Mouse (Mus musculus) neural tube, embryonic 11.5 days (tissue): ENCODE measurements around the gene Epor. TPM values are rescaled to one million over a fixed set of nuclear protein-coding genes. Genes with fewer than 3 reads are reported as not detected.

Experiments used
- ATAC-seq: fragments of 200-750 bp; cut with Nextera tagmentation; 2 replicates; pipeline ENCODE4 v1.8.0; 2017; ENCODE audit warnings: moderate number of reproducible peaks, mild to moderate bottlenecking, moderate TSS enrichment, moderate library complexity; ENCODE audit not compliant: insufficient read depth, low FRiP score, low TSS enrichment
- DNase-seq: peaks from one replicate; pipeline ENCODE4 v3.0.0-alpha.2; 2015; ENCODE audit warnings: low spot score
- H3K27ac ChIP-seq: fragments of 300-500 bp; sonication (generic); 2 replicates; pipeline ENCODE4 v1.5.1; 2014; ENCODE audit warnings: low read depth, mild to moderate bottlenecking, low read length
- H3K27me3 ChIP-seq: fragments of 300-500 bp; sonication (generic); 2 replicates; pipeline ENCODE4 v1.6.1; 2014; ENCODE audit warnings: mild to moderate bottlenecking, low read length, mixed read lengths; ENCODE audit not compliant: control insufficient read depth, insufficient read depth
- H3K36me3 ChIP-seq: fragments of 300-500 bp; sonication (generic); 2 replicates; pipeline ENCODE4 v1.6.1; 2014; ENCODE audit warnings: mild to moderate bottlenecking, low read length, moderate library complexity, mixed read lengths; ENCODE audit not compliant: control insufficient read depth, insufficient read depth
- H3K4me1 ChIP-seq: fragments of 300-500 bp; sonication (generic); 2 replicates; pipeline ENCODE4 v1.6.1; 2014; ENCODE audit warnings: low read length, mixed read lengths; ENCODE audit not compliant: control insufficient read depth, insufficient read depth
- H3K4me2 ChIP-seq: fragments of 300-500 bp; sonication (generic); 2 replicates; pipeline ENCODE4 v1.6.1; 2014; ENCODE audit warnings: low read depth, mild to moderate bottlenecking, moderate library complexity
- H3K4me3 ChIP-seq: fragments of 300-500 bp; sonication (generic); 2 replicates; pipeline ENCODE4 v1.5.1; 2014; ENCODE audit warnings: low read depth, low read length
- H3K9ac ChIP-seq: fragments of 300-500 bp; sonication (generic); 2 replicates; pipeline ENCODE4 v1.6.1; 2014; ENCODE audit warnings: mild to moderate bottlenecking, low read length
- H3K9me3 ChIP-seq: fragments of 300-500 bp; sonication (generic); 2 replicates; pipeline ENCODE4 v1.6.1; 2016; ENCODE audit warnings: low read length; ENCODE audit not compliant: control insufficient read depth
- WGBS: fragments of 180-500 bp; shearing (Covaris S2); extraction: QIAGEN DNeasy Blood & Tissue Kit; methylation state at CpG from one replicate; pipeline ENCODE4 v1.1.7; 2014; 5-methylcytosine and 5-hydroxymethylcytosine counted together
- polyA plus RNA-seq: library from polyadenylated mRNA; unstranded; fragments of >200 nt; fragmentation: Nextera tagmentation; extraction: Ambion mirVana; gene quantifications from 2 replicates; pipeline ENCODE4 v1.2.1, GENCODE M21; 2014

The Epor gene
- polyA plus RNA-seq, 1 experiment from 2014 or later, result 4.1 TPM

DNA sequence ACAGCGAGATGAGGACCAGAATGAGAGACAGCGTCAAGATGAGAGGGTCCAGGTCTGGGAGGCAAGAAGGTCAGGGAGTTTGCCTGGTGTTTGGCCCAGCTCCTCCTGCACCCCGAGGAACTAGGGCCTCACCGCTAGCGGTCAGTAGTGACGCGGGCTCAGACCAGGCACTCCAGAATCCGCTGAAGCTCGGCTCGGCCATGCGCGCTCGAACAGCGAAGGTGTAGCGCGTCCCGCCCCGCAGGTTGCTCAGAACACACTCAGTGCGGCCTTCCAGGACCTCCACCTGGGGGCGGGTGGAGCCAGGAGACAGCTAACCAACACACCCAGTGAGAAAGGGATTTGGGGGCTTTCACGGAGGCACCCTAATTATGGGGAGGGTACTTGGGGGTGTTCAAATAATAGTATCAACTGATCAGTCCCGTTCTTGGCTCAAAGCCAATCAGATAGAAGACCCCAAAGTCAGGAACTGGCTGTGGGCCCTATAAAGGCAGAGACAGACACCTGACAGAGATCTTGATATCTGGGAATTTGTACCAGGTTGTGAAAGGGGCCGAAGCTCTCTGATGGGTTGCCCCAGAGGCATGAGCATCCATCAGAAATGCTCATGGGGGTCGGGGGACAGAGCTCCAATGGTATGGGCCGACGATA is 2.6 kb downstream of the Epor start:
- ATAC-seq, result no peak
- peaks cover 9% of the 10 kb centered on the region; the same call in 1 of the 2 replicates for H3K4me1 ChIP-seq

DNA sequence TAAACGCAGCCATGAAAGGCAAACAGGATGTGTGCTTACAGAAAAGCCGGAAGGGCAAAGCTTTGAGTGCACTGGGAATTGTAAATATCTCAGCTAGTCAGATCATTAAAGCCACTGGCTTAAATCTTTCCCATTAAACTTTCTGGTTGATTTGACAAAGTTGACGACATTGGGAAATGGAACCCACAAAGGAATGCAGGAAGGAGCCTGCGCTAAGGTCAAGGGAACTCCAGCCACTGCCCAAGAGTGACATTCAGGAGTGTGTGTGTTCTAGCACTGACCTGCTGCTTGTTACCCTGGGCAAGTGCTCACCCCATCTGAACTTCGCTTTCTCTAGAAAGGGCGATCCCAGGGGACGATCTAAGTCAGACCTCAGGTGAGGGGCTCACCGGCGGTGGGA is 3.2 kb downstream of the Epor start:
- no peak overlapping the region for H3K4me2 ChIP-seq

More for the DNA sequence above, 2.6 kb downstream of the Epor start:
- no peak overlapping the region; the same call in 1 of the 2 replicates for H3K4me3 ChIP-seq
- no peak for DNase-seq
- no peak overlapping the region for H3K9ac ChIP-seq
- H3K4me2 ChIP-seq, result peak overlapping the region; percentile 71
- H3K9me3 ChIP-seq, result no peaks in the 10 kb centered on the region
- 7% methylated on average over 26 of the region's 26 CpGs for WGBS
- H3K27me3 ChIP-seq, result peaks cover 38% of the 10 kb centered on the region
- no peak overlapping the region for H3K27ac ChIP-seq
- no peaks in the 10 kb centered on the region for H3K36me3 ChIP-seq

DNA sequence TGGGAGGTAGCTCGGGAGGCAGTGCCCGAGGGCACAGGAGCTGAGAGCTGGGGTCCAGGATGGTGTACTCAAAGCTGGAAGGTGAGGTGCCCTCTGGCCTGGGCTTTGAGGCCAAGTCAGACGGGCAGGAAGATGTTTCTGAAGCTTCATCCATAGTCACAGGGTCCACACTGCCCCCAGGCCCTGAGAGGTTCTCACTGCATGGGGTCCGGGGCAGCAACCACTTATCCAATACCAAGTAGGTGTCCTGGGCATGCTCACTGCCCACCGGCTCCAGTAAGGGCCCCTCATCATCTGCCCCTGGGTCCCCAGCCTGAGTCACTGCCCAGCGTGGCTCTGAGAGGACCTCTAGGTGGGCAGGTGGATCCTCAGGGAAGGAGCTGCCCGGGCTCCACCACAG is 4.1 kb downstream of the Epor start:
- Histone ChIP-seq H3K4me3 (no peak overlapping the region), H3K4me1 (peaks cover 9% of the 10 kb centered on the region; the same call in 1 of the 2 replicates), H3K9ac (no peak overlapping the region), H3K4me2 (no peak overlapping the region), H3K27ac (no peak overlapping the region), H3K36me3 (no peaks in the 10 kb centered on the region), H3K9me3 (no peaks in the 10 kb centered on the region), H3K27me3 (peaks cover 38% of the 10 kb centered on the region)
- ATAC-seq (no peak), DNase-seq (no peak)
- WGBS, result 93% methylated on average over 7 of the region's 7 CpGs

More for the DNA sequence above, 3.2 kb downstream of the Epor start:
- Histone ChIP-seq H3K9ac (no peak overlapping the region), H3K36me3 (no peaks in the 10 kb centered on the region), H3K4me3 (no peak overlapping the region), H3K27ac (no peak overlapping the region), H3K4me1 (peaks cover 9% of the 10 kb centered on the region; the same call in 1 of the 2 replicates), H3K27me3 (peaks cover 38% of the 10 kb centered on the region), H3K9me3 (no peaks in the 10 kb centered on the region)
- DNase-seq (no peak), ATAC-seq (no peak)
- WGBS, result 52% methylated on average over 9 of the region's 9 CpGs

DNA sequence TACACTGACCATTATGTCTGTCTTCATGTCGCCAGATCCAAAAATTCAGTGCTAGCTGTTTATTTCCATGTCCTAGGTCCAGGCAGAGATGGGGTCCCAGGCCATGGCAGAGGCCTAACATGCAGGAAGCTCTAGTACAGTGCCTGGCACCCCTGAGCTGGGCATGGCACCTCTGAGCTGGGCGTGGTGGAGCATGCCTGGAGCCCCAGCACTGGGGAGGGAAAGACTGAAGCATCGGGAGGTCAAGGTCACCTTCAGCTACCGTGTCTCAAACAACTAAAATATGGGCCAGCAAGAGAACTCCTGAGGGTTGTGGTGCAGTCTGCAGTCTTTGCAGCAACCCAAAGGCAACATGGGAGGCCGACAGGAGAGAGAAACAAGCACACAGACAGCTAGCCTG is 4.9 kb downstream of the Epor start:
- DNase-seq (no peak), ATAC-seq (no peak)
- Histone ChIP-seq H3K27me3 (peaks cover 36% of the 10 kb centered on the region), H3K27ac (no peak overlapping the region), H3K4me1 (peaks cover 9% of the 10 kb centered on the region; the same call in 1 of the 2 replicates), H3K9me3 (no peaks in the 10 kb centered on the region), H3K4me3 (no peak overlapping the region), H3K36me3 (no peaks in the 10 kb centered on the region), H3K4me2 (no peak overlapping the region), H3K9ac (no peak overlapping the region)
- 82% methylated on average over 5 of the region's 5 CpGs for WGBS

DNA sequence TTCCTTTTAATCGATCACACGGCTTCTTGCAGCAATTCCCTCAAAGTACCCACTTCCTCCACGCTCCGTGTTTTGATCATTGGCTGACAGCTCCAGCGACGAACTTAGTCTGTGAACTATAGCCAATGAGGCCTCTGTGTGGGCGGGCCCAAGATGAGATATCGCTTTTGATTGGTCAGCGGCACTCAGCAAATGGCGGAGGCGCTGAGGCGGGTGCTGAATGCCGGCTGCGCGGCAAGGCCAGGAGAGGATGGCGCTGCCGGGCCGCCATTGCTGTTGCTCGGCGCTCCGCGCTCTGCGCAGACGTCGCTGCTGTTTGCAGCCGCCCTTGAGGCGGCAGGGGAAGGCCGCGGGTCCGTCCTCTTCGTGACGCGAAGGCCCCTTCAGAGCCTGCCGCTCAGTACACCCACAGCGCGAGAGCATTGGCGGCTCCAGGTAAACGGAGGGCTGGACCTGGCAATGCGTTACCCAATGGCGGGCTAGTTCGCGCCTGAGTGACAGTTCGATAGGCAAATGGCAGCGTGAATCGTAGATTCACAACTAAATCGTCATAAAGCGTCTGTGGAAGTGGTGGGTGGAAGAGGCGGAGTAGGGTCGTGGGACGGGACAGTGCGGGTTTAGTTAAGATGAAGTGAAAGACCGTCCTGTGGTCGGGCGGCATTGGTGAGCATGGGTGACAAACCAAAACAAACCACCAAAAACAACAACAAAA is 7.6 kb downstream of the Epor start, which contains the start of gene Swsap1:
TSS of gene Swsap1 (plus strand) at position 186 of the 712 bp plus-strand sequence.
- Histone ChIP-seq H3K36me3 (no peaks in the 10 kb centered on the region), H3K27ac (peak within 1 kb of the TSS; percentile 91), H3K4me2 (peak within 1 kb of the TSS; percentile 60), H3K9me3 (no peaks in the 10 kb centered on the region), H3K4me1 (peaks cover 5% of the 10 kb centered on the region; the same call in 1 of the 2 replicates), H3K4me3 (peak within 1 kb of the TSS; percentile 64), H3K27me3 (peaks cover 15% of the 10 kb centered on the region), H3K9ac (peak within 1 kb of the TSS; percentile 81)
- DNase-seq (peak; percentile 98), ATAC-seq (peak; percentile 97)
- WGBS, result under 1% methylated on average over 54 of the region's 54 CpGs

DNA sequence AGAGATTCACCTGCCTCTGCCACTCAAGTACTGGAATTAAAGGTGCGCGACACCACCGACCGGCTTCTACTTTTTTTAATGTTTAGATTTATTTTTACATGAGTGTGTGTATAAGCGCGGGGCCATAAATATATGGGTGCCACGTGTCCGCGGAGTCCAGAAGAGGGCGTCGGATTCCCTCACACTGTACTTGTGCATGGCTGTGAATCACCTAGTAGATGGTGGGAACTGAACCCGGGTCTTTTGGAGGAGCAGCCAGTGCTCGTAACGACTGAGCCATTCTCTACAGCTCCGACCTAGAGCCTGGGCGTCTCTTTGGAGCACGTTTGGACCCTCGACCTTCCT is 8.1 kb downstream of the Epor start:
- H3K4me2 ChIP-seq, result peak overlapping the region; percentile 54
- H3K27ac ChIP-seq, result 0 out of 2 replicates have a peak overlapping the region, but pooled peaks have one; percentile 49
- no peaks in the 10 kb centered on the region for H3K36me3 ChIP-seq
- H3K9ac ChIP-seq, result peak overlapping the region; percentile 53
- H3K4me1 ChIP-seq, result peaks cover 5% of the 10 kb centered on the region; the same call in 1 of the 2 replicates
- H3K4me3 ChIP-seq, result peak overlapping the region; percentile 64
- H3K27me3 ChIP-seq, result peaks cover 9% of the 10 kb centered on the region
- DNase-seq, result no peak
- ATAC-seq, result peak; percentile 61
- H3K9me3 ChIP-seq, result no peaks in the 10 kb centered on the region
- 2% methylated on average over 18 of the region's 18 CpGs for WGBS

DNA sequence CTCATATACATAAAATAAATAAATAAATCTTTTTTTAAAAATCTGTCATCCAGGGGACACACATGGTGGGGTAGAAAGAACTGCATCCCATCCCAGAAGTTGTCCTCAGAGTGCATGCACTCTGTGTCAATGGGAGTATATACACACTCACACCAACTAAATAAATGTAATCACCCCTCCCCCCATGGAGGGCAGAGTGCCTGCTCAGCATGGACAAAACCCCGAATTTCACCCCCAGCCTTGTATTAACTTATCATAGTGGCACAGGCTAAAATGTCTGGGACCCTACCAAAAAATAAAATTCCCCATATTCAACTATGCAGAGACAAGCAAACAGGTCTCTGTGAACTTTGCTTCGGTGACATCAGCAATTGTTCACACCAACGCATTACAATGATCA is 8.7 kb downstream of the Epor start:
- H3K9ac ChIP-seq, result no peak overlapping the region
- no peak for ATAC-seq
- no peak overlapping the region for H3K27ac ChIP-seq
- peaks cover 5% of the 10 kb centered on the region for H3K27me3 ChIP-seq
- no peak overlapping the region for H3K4me2 ChIP-seq
- WGBS, result 82% methylated on average over 3 of the region's 3 CpGs
- no peak overlapping the region for H3K4me3 ChIP-seq
- no peak for DNase-seq
- H3K4me1 ChIP-seq, result peaks cover 5% of the 10 kb centered on the region; the same call in 1 of the 2 replicates
- H3K36me3 ChIP-seq, result no peaks in the 10 kb centered on the region
- no peaks in the 10 kb centered on the region for H3K9me3 ChIP-seq

DNA sequence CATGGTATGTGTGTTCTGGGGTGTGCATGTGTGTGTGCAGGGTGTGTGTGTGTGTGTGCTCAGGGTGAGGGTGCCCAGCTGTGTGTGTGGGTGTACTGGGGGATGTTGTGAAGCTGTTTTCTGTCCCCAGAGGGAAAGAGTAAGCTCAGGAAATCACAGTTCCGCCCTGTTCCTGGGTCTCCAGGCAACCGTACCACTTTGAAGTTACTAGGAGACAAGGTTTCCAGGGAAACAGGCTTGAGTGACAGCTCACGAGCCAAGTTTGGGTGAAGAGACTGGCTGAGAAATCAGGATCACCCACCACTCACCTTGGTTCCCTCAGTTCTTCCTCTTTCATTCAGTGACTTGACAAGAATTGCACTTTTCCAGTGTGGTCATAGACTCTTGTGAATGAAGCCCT is 9.7 kb downstream of the Epor start:
- no peaks in the 10 kb centered on the region for H3K9me3 ChIP-seq
- H3K36me3 ChIP-seq, result no peaks in the 10 kb centered on the region
- no peak overlapping the region for H3K4me2 ChIP-seq
- no peaks in the 10 kb centered on the region for H3K27me3 ChIP-seq
- H3K27ac ChIP-seq, result no peak overlapping the region
- 21% methylated on average over 3 of the region's 3 CpGs for WGBS
- no peak for ATAC-seq
- peaks cover 5% of the 10 kb centered on the region; the same call in 1 of the 2 replicates for H3K4me1 ChIP-seq
- H3K9ac ChIP-seq, result no peak overlapping the region
- H3K4me3 ChIP-seq, result no peak overlapping the region
- DNase-seq, result no peak
